Mouse (Mus musculus): ENCODE measurements around the gene Usp6nl.

Gene Usp6nl

DNA sequence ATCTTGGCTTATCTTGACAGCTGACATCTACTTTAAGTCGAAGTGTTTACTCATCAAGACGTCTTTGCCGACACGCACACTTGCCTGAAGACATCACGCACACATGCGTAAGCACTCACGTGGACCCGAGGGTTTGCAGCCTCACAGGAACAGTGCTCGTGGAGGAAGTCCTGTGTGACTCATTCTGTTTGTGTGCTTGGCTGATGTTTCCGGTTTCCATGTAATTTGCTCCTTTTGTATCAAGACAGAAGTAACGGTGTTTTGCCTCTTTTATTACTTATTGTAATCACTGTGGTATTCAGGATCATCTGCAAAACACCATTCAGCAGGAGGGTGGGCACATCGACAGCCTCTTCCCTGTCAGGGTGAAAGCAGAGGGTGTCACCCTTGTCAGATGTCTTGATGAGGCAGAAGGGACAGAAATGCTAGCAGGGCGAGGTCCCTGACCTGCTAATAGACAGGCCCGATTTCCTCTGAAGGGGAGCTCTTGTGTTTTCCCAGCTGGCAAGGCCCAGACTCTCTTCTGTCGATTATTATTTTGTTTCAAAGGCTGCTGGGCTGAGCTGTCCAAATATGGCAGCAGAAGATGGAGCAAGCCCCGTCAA is 156.0 kb downstream of the Usp6nl start:
- DNase-seq, result peak; percentile 8 to 29

DNA sequence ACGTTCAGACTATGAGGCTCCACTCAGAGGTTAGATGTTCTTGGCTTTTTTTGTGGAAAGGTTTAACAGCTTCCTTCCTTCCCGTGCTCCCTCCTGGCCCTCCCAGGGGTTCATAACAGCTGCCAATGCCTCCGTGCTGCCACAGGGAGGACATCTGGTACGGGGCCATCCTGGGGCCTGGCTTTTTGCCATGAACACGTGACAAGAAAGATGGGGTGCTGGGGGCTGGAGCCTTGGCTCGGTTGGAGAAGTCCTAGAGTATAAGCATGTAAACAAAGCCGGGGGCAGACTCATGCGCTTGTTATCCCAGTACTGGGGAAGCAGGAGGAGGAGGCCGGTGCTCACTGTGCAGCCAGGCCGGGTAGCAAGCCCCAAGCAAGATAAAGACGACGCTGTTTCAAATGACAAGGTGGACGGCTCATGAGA is 156.5 kb downstream of the Usp6nl start:
- DNase-seq, result no peak

DNA sequence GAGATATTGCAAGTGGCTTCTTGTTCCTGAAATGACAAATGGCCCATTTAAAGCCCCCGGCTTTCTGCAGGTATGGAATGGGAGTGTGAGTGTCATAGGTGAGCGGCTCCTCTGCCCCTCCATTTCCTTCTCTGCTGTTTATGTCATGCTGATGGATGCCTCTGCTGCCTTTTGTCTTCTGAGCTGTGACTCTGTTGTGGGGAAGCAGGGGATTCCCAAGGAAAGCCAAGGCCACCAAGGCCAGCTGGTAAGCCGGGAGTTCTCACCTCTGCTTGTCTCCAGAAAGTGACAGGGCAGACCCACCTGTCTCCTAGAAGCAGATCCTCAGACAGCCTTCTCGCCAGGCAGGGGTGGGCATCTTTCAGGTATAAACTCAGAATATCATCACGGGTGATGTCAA is 157.2 kb downstream of the Usp6nl start:
- DNase-seq, result no peak

DNA sequence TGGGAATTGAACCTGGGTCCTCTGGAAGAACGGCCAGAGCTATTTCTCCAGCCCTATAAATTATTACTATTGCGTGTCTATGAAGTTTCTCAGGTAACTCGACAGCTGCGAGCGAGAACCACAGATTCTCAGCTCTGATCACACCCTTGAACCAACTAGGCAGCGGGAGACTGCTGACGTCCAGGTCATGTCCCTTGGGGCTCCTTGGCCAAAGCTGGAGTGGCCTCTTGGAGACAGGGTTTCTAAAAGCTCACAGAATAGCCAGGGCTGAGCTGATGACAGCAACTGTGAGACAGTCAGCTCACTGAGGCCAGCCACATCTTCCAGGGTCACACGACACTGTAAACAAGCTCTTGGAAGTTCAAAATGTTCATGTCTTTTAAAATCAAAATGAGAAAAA is 159.5 kb downstream of the Usp6nl start:
- DNase-seq, result no peak

DNA sequence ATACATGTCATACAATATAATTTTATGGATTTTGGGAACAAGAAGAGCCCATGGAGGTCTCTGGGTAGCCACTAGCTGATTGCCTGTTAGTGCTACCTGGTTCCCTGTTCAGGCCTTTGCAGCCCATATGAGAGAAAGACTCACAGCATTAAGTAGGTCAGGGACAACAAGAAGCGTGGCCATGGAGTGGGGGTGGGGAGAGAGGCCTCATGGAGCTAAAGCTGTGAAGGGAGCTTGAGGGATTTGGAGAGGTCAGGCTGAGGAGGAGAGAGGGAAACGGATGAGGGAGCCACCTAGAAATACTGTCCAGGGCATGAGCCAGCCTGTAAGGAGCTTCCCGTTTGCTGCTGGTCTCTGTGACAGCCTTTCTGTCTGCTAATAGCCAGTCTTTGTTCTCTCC is 159.9 kb downstream of the Usp6nl start:
- DNase-seq, result no peak

DNA sequence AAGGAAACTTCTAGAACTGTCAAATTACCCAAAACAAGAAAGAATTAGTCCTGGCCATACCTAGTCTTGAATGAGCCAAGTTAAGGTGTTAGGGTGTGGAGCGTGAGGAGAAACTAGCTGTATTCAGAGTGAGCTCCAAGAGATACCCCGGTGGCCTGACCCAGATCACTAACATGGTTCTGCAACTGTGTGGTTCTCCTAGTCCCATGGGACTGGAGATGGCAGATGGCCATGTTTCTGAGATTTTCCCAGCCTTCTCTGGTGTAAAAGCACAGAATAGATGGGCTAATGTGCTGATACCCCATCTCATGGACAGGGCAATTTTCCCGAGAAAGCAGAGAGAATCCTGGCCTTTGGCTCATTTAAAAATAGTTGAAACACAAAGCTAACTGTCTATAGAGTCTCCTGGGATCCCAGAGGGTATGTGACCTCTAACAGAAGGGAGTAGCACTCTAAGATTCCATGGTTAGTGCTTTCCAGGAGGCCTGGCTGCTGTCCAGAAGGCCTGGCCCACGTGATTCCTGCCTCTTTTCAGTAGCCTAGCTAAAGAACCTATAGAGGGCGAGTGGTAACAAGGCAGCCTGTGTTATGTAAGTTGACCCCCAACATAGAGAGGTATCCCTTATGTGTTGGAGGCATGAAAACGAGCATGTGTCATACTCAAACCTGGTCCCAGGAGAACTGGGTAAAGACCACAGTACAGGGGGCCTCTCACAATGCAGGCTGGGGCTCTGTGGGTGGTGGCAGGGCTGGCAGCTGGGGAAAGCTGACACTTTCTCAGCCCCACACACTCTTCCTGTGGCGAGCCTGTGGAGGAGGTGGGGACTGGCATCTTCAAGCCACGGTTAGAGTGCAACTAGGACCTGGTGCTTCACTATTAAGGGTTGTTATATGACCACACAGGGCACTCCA is 160.9 kb downstream of the Usp6nl start:
- DNase-seq, result no peak

DNA sequence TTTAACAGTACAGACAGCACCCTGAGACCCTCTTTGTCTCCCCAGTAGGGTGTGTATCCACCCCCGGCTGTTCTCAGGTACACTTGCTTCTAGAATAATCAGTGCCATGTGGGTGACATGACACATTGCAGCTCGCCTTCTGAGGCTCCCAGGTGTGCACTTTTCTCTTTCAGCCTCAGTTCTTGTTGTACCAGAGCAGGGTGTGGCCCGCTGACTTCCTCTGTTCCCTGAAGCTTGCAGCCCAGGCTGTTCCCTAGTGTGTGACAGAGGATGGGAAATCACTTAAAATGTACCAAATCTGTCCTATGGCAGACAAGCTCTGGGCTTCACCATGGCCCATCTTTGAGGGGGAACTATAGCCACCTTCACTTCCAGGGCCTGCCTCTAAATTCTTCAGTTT is 161.7 kb downstream of the Usp6nl start:
- no peak for DNase-seq

DNA sequence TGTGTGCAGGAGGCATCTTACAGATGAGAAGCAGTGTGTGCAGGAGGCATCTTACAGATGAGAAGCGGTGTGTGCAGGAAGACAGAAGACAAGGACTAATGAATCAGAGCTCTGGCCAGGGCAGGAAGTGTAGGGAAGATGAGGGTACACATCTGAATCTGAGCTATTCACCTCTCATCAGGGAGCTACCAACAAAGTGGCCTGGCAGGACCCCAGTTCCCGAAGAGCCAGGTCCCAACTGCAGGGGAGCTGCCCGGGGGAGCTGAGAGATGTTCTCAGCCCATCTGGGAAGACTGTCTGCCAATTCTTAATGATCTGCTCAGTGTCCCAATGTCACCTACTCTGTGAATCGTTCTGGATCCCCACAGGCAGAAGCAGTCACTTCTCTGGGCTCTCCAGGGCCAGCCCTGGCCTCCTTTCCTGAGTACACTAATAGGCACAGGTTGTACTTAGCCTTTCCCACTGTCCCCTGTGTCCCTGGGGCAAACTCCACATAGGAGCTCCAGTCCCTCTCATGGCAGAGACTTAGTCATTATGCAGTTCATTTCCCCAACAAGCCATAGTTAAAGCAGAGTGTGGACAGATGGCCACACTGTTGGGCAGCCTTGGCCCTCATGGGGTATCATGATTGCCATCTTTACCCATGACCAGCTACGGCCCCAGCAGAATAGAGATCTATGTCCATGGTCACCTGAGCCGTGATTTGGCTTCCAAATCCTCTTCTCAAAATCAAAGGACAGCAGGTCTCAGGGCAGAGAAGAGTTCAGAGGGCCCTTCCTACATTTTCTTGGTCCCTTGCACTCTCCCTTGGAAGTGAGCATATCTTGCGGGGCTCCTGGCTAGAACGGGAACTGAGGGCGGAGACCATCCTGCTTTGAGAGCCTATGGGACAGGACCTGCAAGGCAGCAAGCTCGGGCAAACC is 165.4 kb downstream of the Usp6nl start:
- no peak for DNase-seq

DNA sequence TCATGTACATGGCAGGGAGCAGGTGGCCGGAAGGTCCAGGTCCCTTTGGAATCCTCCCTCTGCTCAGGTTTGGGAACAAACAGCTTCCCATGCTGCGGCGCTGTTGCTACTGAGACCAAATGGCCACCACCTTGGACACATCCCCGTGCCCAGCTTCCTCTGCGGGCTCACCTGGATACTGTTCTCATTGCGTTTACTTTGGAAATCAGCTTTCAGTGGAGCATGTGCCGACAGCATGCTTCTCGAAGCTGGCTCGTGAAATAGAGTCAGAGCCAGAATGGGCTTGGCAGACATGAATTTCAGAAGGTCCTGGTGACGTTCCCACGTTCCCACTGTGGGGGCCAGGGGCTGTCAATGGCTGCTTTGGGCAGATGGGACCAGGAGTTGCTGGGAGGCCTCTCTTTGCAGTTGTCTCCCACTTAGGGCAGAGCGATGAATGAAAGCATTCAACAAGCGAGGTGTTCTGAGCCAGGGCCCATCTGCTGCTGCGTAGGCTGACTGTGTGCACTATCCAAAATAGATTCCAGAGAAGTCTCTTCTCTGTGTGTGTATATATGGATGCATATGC is 166.1 kb downstream of the Usp6nl start:
- DNase-seq, result no peak

DNA sequence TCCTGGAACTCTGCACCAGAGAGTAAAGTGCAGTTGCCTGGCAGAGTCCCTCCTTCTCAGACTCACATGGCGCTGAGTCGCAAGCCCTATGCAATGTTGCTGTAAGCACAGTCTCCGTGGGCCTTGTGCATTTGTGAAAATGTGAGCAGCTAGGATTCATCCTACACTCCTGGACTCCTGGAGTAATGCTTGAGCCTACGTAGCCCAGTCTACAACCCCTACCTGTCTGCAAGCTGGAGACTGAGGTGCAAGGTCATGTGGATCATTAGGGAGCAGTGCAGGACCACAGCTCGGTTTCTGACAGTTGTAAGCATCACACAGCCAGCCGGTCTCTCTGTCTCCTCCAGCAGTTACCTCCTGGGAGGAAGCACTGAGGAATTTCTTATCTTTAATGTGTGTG is 167.6 kb downstream of the Usp6nl start:
- no peak for DNase-seq

DNA sequence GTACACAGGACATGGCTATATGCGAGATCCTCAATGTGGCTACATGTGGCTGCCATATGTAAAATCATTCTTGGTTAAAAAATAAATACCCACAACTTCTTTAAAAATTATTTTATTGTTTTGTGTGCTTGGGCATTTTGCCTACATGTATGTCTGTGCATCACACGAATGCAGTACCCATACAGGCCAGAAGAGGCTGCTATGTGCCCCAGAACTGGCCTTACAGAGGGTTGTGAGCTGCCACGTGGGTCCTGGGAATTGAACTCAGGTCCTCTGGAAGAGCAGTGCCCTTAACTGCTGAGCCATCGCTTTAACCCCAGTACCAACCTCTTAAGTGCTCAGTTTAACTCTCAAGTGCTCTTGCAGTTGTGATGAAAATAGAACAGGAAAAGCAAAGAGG is 168.4 kb downstream of the Usp6nl start:
- DNase-seq, result no peak

DNA sequence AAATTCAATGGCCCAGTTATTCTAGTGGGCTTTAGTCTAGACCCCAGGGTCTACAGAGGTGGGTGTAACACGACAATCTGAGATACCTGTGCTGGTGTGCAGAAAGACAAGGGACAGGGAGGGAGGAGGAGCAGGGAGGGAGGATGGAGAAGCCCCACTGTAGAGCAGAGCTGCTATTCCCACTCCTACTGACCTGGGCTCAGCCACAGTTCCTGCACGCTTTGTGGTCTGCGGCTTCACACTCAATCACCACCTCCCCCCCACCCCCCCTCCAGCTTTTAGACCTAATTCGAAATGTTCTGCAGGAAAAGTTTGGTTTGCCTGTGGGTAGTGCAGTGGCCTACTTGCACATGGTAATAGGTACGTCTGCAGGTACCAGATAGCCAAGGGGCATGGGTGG is 171.4 kb downstream of the Usp6nl start:
- DNase-seq, result no peak

All from thymus, postnatal 36 days (tissue).